Mouse (Mus musculus): ENCODE data around the gene Cish. TPM values are rescaled to one million over a fixed set of nuclear protein-coding genes. Genes with fewer than 3 reads are reported as not detected.
A peak's percentile ranks its signal among the peaks of the same experiment; 100 is the strongest.

Cish gene
- polyA plus RNA-seq, 1 experiment from 2014 or later = 16.4 TPM

GRCm38 (mm10) chr9:107277603-107278002 lies 18.2 kb upstream of the Cish start:
- H3K27me3 ChIP-seq (replicated peaks) = peaks cover 10% of the 10 kb centered on the region; the same call in 1 of the 2 replicates
- no peaks in the 10 kb centered on the region for H3K9me3 ChIP-seq (replicated peaks)
- WGBS = 86% methylated on average over 7 of the region's 7 CpGs
- peaks cover 23% of the 10 kb centered on the region for H3K4me1 ChIP-seq (replicated peaks)
- H3K9ac ChIP-seq = no peak overlapping the region
- no peak overlapping the region for H3K4me3 ChIP-seq
- ATAC-seq (ENCODE audit: insufficient number of reproducible peaks, low FRiP score) = no peak
- H3K4me2 ChIP-seq = no peak overlapping the region
- H3K36me3 ChIP-seq = no peaks in the 10 kb centered on the region
- H3K27ac ChIP-seq (ENCODE audit: poor library complexity, severe bottlenecking) = no peak overlapping the region

DNA sequence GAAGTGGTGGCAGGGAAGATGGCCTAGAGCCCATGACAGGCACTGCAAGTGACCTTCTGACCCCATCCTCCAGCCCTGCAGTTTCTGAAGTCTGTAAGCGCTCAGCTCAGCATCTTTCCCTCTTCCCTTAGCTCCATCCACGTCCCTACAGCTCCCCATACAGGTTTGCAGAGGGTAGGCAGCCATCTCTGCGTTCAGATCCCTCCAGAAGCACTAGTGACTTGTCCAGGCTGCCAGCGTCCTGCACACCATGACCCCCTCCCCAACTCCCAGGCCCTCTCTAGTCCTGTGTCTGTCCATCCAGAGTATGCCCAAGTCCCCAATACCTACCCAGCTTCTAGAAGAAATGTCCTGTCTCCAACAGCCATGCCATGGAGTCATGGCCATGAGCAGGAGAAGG lies 17.7 kb upstream of the Cish start:
- no peaks in the 10 kb centered on the region for H3K36me3 ChIP-seq
- H3K9ac ChIP-seq = no peak overlapping the region
- H3K4me2 ChIP-seq = no peak overlapping the region
- 52% methylated on average over 4 of the region's 4 CpGs for WGBS
- no peak for ATAC-seq (ENCODE audit: insufficient number of reproducible peaks, low FRiP score)
- no peak overlapping the region for H3K27ac ChIP-seq (ENCODE audit: poor library complexity, severe bottlenecking)
- H3K27me3 ChIP-seq (replicated peaks) = peaks cover 10% of the 10 kb centered on the region; the same call in 1 of the 2 replicates
- no peak overlapping the region for H3K4me3 ChIP-seq
- peaks cover 23% of the 10 kb centered on the region for H3K4me1 ChIP-seq (replicated peaks)
- no peaks in the 10 kb centered on the region for H3K9me3 ChIP-seq (replicated peaks)

GRCm38 (mm10) chr9:107278527-107279377 lies 17.1 kb upstream of the Cish start:
- 47% methylated on average over 8 of the region's 8 CpGs for WGBS
- no peaks in the 10 kb centered on the region for H3K9me3 ChIP-seq (replicated peaks)
- ATAC-seq (ENCODE audit: insufficient number of reproducible peaks, low FRiP score) = no peak; the same call in 1 of the 2 replicates
- no peaks in the 10 kb centered on the region for H3K36me3 ChIP-seq
- H3K27me3 ChIP-seq (replicated peaks) = peaks cover 10% of the 10 kb centered on the region; the same call in 1 of the 2 replicates
- no peak overlapping the region for H3K4me3 ChIP-seq
- no peak overlapping the region for H3K9ac ChIP-seq
- peaks cover 23% of the 10 kb centered on the region for H3K4me1 ChIP-seq (replicated peaks)
- no peak overlapping the region for H3K27ac ChIP-seq (ENCODE audit: poor library complexity, severe bottlenecking)
- H3K4me2 ChIP-seq = no peak overlapping the region

- 0 out of 2 replicates have a peak overlapping the region, but pooled peaks have one; percentile 5 for H3K4me3 ChIP-seq
- H3K27me3 ChIP-seq (replicated peaks) = peaks cover 10% of the 10 kb centered on the region; the same call in 1 of the 2 replicates
- ATAC-seq (ENCODE audit: insufficient number of reproducible peaks, low FRiP score) = peak; percentile 70; the same call in 1 of the 2 replicates
- H3K4me2 ChIP-seq = peak overlapping the region; percentile 52
- H3K4me1 ChIP-seq (replicated peaks) = peaks cover 23% of the 10 kb centered on the region
- H3K9me3 ChIP-seq (replicated peaks) = no peaks in the 10 kb centered on the region
- 21% methylated on average over 16 of the region's 16 CpGs for WGBS
- no peaks in the 10 kb centered on the region for H3K36me3 ChIP-seq
- H3K9ac ChIP-seq = no peak overlapping the region; the same call in 1 of the 2 replicates
- no peak overlapping the region for H3K27ac ChIP-seq (ENCODE audit: poor library complexity, severe bottlenecking)
Measured at GRCm38 (mm10) chr9:107279378-107280321, 16.2 kb upstream of the Cish start.

GRCm38 (mm10) chr9:107280322-107281027 lies 15.4 kb upstream of the Cish start:
- ATAC-seq (ENCODE audit: insufficient number of reproducible peaks, low FRiP score) = 0 out of 2 replicates have a peak, but pooled peaks have one; percentile 10
- Histone ChIP-seq H3K4me3 (0 out of 2 replicates have a peak overlapping the region, but pooled peaks have one; percentile 5), H3K27ac (ENCODE audit: poor library complexity, severe bottlenecking) (no peak overlapping the region)

DNA sequence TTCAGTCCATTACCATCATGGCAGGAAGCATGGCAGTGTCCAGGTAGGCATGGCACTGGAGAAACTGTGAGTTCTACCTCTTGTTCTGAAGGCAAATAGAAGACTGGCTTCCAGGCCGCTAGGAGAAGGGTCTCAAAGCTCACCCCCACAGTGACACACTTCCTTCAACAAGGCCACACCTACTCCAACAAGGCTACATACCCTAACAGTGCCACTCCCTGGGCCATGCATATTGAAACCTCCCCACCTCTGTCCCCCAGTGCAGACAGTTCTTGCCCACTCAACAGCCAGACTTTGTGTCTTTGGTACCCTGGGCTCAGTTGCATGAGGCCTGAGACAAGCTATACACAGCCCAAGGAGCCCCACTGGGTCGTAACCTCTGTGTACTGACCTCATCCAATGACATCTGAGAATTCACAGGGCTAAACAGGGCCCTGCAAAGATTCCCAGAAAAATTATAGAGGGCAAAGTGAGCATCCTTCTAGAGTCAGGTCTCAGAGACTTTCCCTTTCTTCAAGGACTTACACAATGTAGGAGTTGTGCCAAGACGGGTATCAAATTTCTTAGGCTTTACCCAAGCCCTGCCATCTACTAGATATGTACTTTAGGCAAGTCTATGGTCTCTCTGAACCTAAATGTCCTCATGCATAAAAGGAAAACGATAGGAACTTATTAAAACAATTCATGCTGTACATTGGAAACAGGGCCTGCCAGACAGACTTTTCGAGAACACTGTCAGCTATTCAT lies 14.4 kb upstream of the Cish start:
- ATAC-seq (ENCODE audit: insufficient number of reproducible peaks, low FRiP score) = no peak
- no peak overlapping the region for H3K4me2 ChIP-seq
- no peak overlapping the region for H3K27ac ChIP-seq (ENCODE audit: poor library complexity, severe bottlenecking)
- no peak overlapping the region for H3K4me3 ChIP-seq
- peaks cover 10% of the 10 kb centered on the region; the same call in 1 of the 2 replicates for H3K27me3 ChIP-seq (replicated peaks)
- 80% methylated on average over 5 of the region's 5 CpGs for WGBS
- no peaks in the 10 kb centered on the region for H3K36me3 ChIP-seq
- H3K9ac ChIP-seq = no peak overlapping the region
- no peaks in the 10 kb centered on the region for H3K9me3 ChIP-seq (replicated peaks)
- peaks cover 23% of the 10 kb centered on the region for H3K4me1 ChIP-seq (replicated peaks)

More at GRCm38 (mm10) chr9:107280322-107281027, 15.4 kb upstream of the Cish start:
- Histone ChIP-seq H3K4me2 (peak overlapping the region; percentile 52), H3K9me3 (replicated peaks) (no peaks in the 10 kb centered on the region), H3K4me1 (replicated peaks) (peaks cover 23% of the 10 kb centered on the region), H3K27me3 (replicated peaks) (peaks cover 10% of the 10 kb centered on the region; the same call in 1 of the 2 replicates), H3K36me3 (no peaks in the 10 kb centered on the region), H3K9ac (no peak overlapping the region; the same call in 1 of the 2 replicates)
- WGBS = 32% methylated on average over 13 of the region's 13 CpGs

DNA sequence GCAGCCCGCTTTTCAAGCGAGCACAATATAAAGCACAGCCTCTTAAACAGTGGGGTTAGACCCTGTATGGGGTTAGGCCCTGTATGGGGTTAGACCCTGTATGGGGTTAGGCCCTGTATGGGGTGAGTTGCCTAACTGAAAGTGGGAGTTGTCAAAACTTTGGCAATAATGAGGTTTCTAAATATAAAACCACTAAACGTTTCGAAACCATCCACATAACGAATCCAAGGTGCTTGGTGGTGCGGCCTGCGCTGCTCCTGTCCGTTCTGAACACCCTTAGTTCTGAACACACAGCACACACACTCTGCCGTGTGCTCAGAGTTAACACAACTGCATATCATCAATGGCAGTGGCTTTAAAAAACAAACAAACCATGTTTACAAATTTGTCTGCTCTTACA lies 12.9 kb upstream of the Cish start:
- WGBS = 91% methylated on average over 9 of the region's 9 CpGs
- H3K27me3 ChIP-seq (replicated peaks) = peaks cover 10% of the 10 kb centered on the region; the same call in 1 of the 2 replicates
- no peak overlapping the region for H3K27ac ChIP-seq (ENCODE audit: poor library complexity, severe bottlenecking)
- peaks cover 23% of the 10 kb centered on the region for H3K4me1 ChIP-seq (replicated peaks)
- ATAC-seq (ENCODE audit: insufficient number of reproducible peaks, low FRiP score) = no peak
- no peak overlapping the region for H3K4me2 ChIP-seq
- H3K36me3 ChIP-seq = no peaks in the 10 kb centered on the region
- no peak overlapping the region for H3K9ac ChIP-seq
- H3K9me3 ChIP-seq (replicated peaks) = no peaks in the 10 kb centered on the region
- H3K4me3 ChIP-seq = no peak overlapping the region

DNA sequence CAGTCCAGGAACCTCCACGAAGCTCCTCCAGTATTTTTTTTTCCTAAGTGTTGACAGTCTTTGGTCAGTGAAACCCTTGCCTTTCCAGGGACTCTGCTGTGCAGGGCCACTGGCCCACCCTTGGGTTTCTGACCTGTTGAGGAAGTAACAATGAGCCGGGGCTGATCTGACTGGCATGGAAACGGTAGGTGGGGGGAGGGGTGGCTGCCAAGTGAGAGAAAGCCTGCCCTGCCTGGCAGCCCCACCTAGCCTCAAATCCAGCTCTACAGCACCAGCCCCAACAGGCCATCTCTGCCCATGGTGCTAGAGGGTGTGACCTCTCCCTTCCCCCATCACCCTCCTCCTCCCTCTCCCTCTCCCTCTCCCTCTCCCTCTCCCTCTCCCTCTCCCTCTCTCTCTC lies 10.8 kb upstream of the Cish start:
- Histone ChIP-seq H3K4me1 (replicated peaks) (peaks cover 16% of the 10 kb centered on the region), H3K4me3 (no peak overlapping the region), H3K9ac (no peak overlapping the region), H3K27me3 (replicated peaks) (peaks cover 7% of the 10 kb centered on the region; the same call in 1 of the 2 replicates), H3K36me3 (no peaks in the 10 kb centered on the region), H3K9me3 (replicated peaks) (no peaks in the 10 kb centered on the region), H3K27ac (ENCODE audit: poor library complexity, severe bottlenecking) (no peak overlapping the region), H3K4me2 (no peak overlapping the region)
- 13% methylated on average over 3 of the region's 3 CpGs for WGBS
- no peak for ATAC-seq (ENCODE audit: insufficient number of reproducible peaks, low FRiP score)

DNA sequence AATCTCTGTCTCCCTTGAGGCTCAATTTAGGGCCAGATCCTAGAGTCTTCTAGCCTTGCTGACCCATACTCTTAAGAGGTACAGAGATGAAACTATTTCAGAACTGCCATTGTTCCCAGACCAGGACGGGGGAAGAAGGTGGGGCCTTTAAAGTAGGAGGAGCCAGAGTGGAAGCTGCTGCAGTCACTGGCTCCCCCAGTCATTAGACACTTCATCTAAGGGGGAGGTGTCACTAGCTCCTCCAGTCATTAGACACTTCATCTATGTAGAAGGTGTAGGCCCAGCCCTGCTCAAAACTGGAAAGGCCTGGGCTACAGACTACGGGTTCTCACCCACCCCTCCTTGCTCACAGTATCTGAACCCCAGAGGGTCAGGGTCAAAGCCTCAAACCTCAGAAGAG lies 8.5 kb upstream of the Cish start:
- no peaks in the 10 kb centered on the region for H3K36me3 ChIP-seq
- 75% methylated on average over 2 of the region's 2 CpGs for WGBS

More for the DNA sequence above, 8.5 kb upstream of the Cish start:
- Histone ChIP-seq H3K4me2 (no peak overlapping the region), H3K4me1 (replicated peaks) (peaks cover 12% of the 10 kb centered on the region), H3K27me3 (replicated peaks) (no peaks in the 10 kb centered on the region), H3K27ac (ENCODE audit: poor library complexity, severe bottlenecking) (no peak overlapping the region), H3K9me3 (replicated peaks) (no peaks in the 10 kb centered on the region), H3K9ac (no peak overlapping the region), H3K4me3 (no peak overlapping the region)
- ATAC-seq (ENCODE audit: insufficient number of reproducible peaks, low FRiP score) = no peak
